Mouse (Mus musculus): ENCODE measurements at regions not wholly inside any gene's neighbourhood (a gene's known extent, or its start where the extent isn't known, plus 50 kb on each side); places are given as distances from the start of the nearest gene placed in this dataset.

DNA sequence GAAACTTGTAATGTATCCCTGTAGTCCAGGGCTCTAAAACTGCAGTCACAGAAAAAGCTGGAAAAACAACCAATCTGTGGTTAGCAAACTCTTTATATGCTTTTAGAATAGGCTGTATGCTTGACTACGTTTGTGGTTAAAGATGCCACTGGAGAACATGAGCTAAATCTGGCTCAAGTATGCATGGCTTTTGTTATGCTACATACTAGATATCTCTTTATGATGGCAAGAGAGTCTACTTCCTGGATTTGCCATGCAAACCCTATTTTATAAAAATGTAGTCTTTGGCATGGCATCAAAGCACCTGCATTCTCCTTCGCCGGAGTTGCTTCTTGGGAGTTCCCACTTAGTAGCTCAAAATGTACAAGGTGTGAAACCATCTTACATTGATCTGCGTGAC, 462.2 kb downstream of the Dmrt2 start:
- no peak overlapping the region for H3K9ac ChIP-seq (ENCODE audit: low read depth, low read length)
- TF ChIP-seq CTCF (IDR thresholded peaks at IDR 0.05; ENCODE audit: low read depth) = no peak
- WGBS = 80% methylated on average over 4 of the region's 4 CpGs
- H3K4me1 ChIP-seq (replicated peaks; ENCODE audit: insufficient read depth, low read length) = no peaks in the 10 kb centered on the region
- no peak overlapping the region for H3K4me3 ChIP-seq (replicated peaks; ENCODE audit: low read depth, low read length)
- ATAC-seq (replicated peaks; ENCODE audit: low FRiP score, low read depth) = no peak
- H3K36me3 ChIP-seq (ENCODE audit: insufficient read depth, low read length) = no peaks in the 10 kb centered on the region
- no peaks in the 10 kb centered on the region for H3K27me3 ChIP-seq (ENCODE audit: insufficient read depth, low read length)
- no peak overlapping the region for H3K27ac ChIP-seq
- no peaks in the 10 kb centered on the region for H3K9me3 ChIP-seq (replicated peaks; ENCODE audit: low read length)
- H3K4me2 ChIP-seq (ENCODE audit: low read length) = no peak overlapping the region
- DNase-seq (ENCODE audit: low spot score) = no peak

DNA sequence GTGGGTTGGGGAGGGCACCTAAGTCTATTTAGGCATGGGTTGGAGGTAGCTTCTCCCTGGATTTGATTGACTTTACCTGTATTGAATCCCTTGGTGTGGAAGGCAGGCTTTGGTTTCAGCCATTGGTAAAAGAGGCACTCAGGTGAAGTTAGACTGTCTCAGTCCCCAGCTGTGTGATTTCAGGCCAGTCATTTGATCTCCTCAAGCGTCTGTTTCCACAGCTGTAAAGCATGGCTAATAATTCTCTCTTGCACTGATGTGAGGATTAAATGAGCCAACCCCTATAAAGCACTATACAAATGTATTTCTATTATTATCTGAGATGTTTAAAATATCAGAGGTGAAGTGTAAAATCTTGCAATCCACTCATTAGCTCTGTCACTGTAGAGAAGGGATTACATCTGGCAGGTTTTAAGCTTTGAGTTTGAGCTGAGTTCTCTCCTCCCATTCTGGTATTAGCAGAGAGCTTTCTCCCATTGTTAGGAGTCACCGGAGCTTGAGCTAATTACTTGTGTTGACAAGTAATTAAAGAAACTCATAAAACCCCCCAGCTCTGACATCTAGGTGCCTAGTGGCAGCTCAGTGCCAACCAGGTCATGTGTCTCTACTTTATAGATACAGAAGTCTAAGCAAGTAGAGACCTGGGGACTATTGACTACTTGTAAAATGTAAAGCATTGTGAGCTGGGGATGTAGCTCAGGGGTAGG, 463.3 kb downstream of the Dmrt2 start:
- DNase-seq (ENCODE audit: low spot score) = peak; percentile 56
- Histone ChIP-seq H3K27me3 (ENCODE audit: insufficient read depth, low read length) (no peaks in the 10 kb centered on the region), H3K9ac (ENCODE audit: low read depth, low read length) (no peak overlapping the region), H3K4me3 (replicated peaks; ENCODE audit: low read depth, low read length) (no peak overlapping the region), H3K4me2 (ENCODE audit: low read length) (no peak overlapping the region), H3K4me1 (replicated peaks; ENCODE audit: insufficient read depth, low read length) (no peaks in the 10 kb centered on the region), H3K27ac (no peak overlapping the region), H3K9me3 (replicated peaks; ENCODE audit: low read length) (no peaks in the 10 kb centered on the region), H3K36me3 (ENCODE audit: insufficient read depth, low read length) (no peaks in the 10 kb centered on the region)
- ATAC-seq (replicated peaks; ENCODE audit: low FRiP score, low read depth) = no peak; the same call in 1 of the 2 replicates
- 4% methylated on average over 2 of the region's 2 CpGs for WGBS
- TF ChIP-seq CTCF (IDR thresholded peaks at IDR 0.05; ENCODE audit: low read depth) = no peak

GRCm38 (mm10) chr19:26140647-26141046, 464.2 kb upstream of the Smarca2 start:
- Histone ChIP-seq H3K9me3 (replicated peaks; ENCODE audit: low read length) (no peaks in the 10 kb centered on the region), H3K27me3 (ENCODE audit: insufficient read depth, low read length) (no peaks in the 10 kb centered on the region), H3K4me3 (replicated peaks; ENCODE audit: low read depth, low read length) (no peak overlapping the region), H3K36me3 (ENCODE audit: insufficient read depth, low read length) (no peaks in the 10 kb centered on the region), H3K9ac (ENCODE audit: low read depth, low read length) (no peak overlapping the region), H3K4me2 (ENCODE audit: low read length) (no peak overlapping the region), H3K4me1 (replicated peaks; ENCODE audit: insufficient read depth, low read length) (no peaks in the 10 kb centered on the region), H3K27ac (no peak overlapping the region)
- no peak for TF ChIP-seq CTCF (IDR thresholded peaks at IDR 0.05; ENCODE audit: low read depth)
- no peak for DNase-seq (ENCODE audit: low spot score)
- ATAC-seq (replicated peaks; ENCODE audit: low FRiP score, low read depth) = no peak
- WGBS = 57% methylated on average over 2 of the region's 2 CpGs

DNA sequence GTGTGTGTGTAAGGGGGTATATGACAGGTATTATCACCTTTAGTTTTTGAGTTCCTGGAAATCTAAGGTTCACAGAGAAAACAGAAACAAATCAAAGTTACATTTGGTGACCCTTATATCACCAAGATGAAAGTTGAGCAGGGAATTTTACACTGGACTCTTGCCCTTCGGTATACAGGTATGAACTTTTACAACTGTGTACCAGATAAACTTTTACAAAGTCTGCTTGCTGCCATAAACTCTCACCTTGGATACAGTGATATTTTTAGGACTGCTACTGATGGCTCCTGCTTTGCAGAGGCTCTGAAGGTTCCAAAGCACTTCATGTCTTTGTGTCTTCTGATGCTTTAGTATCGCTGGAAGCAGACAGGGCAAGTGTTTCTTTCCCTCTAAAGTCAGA, 461.3 kb upstream of the Smarca2 start:
- no peak overlapping the region for H3K4me3 ChIP-seq (replicated peaks; ENCODE audit: low read depth, low read length)
- H3K27ac ChIP-seq = no peak overlapping the region
- DNase-seq (ENCODE audit: low spot score) (no peak), ATAC-seq (replicated peaks; ENCODE audit: low FRiP score, low read depth) (no peak)
- TF ChIP-seq CTCF (IDR thresholded peaks at IDR 0.05; ENCODE audit: low read depth) = no peak
- WGBS = 84% methylated on average over 2 of the region's 2 CpGs
- H3K9ac ChIP-seq (ENCODE audit: low read depth, low read length) = no peak overlapping the region
- H3K27me3 ChIP-seq (ENCODE audit: insufficient read depth, low read length) = no peaks in the 10 kb centered on the region
- H3K4me2 ChIP-seq (ENCODE audit: low read length) = no peak overlapping the region
- no peaks in the 10 kb centered on the region for H3K4me1 ChIP-seq (replicated peaks; ENCODE audit: insufficient read depth, low read length)
- no peaks in the 10 kb centered on the region for H3K36me3 ChIP-seq (ENCODE audit: insufficient read depth, low read length)
- no peaks in the 10 kb centered on the region for H3K9me3 ChIP-seq (replicated peaks; ENCODE audit: low read length)

DNA sequence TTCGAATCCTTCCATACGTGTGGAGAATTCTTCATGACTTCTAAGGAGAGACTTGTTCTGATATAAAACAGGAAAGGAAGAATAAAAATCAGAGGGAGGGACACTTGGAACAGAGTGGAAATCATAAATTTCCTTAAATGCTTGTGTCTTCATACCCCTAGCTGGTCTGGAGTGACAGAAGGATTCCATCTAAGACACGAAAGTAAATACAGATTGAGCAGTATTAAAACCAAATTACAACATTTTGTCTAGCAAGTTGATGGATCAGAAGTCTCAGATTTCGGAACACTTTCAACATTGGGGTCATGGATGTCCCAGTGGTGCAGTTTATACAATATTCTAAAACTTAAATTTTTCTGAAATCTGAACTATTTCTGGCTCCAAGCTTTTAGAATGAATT, 453.6 kb upstream of the Smarca2 start:
- DNase-seq (ENCODE audit: low spot score) = peak; percentile 23
- Histone ChIP-seq H3K4me2 (ENCODE audit: low read length) (no peak overlapping the region), H3K4me1 (replicated peaks; ENCODE audit: insufficient read depth, low read length) (no peaks in the 10 kb centered on the region), H3K27ac (no peak overlapping the region), H3K9ac (ENCODE audit: low read depth, low read length) (no peak overlapping the region), H3K9me3 (replicated peaks; ENCODE audit: low read length) (no peaks in the 10 kb centered on the region), H3K36me3 (ENCODE audit: insufficient read depth, low read length) (no peaks in the 10 kb centered on the region), H3K27me3 (ENCODE audit: insufficient read depth, low read length) (no peaks in the 10 kb centered on the region), H3K4me3 (replicated peaks; ENCODE audit: low read depth, low read length) (no peak overlapping the region)
- TF ChIP-seq CTCF (IDR thresholded peaks at IDR 0.05; ENCODE audit: low read depth) = no peak
- no peak for ATAC-seq (replicated peaks; ENCODE audit: low FRiP score, low read depth)
- WGBS = 48% methylated on average over 4 of the region's 4 CpGs

GRCm38 (mm10) chr19:26164993-26165392, 439.9 kb upstream of the Smarca2 start:
- H3K36me3 ChIP-seq (ENCODE audit: insufficient read depth, low read length) = no peaks in the 10 kb centered on the region
- TF ChIP-seq CTCF (IDR thresholded peaks at IDR 0.05; ENCODE audit: low read depth) = no peak
- H3K9ac ChIP-seq (ENCODE audit: low read depth, low read length) = no peak overlapping the region
- ATAC-seq (replicated peaks; ENCODE audit: low FRiP score, low read depth) = no peak
- H3K4me3 ChIP-seq (replicated peaks; ENCODE audit: low read depth, low read length) = no peak overlapping the region
- no peaks in the 10 kb centered on the region for H3K9me3 ChIP-seq (replicated peaks; ENCODE audit: low read length)
- H3K27me3 ChIP-seq (ENCODE audit: insufficient read depth, low read length) = no peaks in the 10 kb centered on the region
- peak; percentile 2 for DNase-seq (ENCODE audit: low spot score)
- WGBS = 41% methylated on average over 13 of the region's 13 CpGs
- H3K4me2 ChIP-seq (ENCODE audit: low read length) = no peak overlapping the region
- no peak overlapping the region for H3K27ac ChIP-seq
- no peaks in the 10 kb centered on the region for H3K4me1 ChIP-seq (replicated peaks; ENCODE audit: insufficient read depth, low read length)

DNA sequence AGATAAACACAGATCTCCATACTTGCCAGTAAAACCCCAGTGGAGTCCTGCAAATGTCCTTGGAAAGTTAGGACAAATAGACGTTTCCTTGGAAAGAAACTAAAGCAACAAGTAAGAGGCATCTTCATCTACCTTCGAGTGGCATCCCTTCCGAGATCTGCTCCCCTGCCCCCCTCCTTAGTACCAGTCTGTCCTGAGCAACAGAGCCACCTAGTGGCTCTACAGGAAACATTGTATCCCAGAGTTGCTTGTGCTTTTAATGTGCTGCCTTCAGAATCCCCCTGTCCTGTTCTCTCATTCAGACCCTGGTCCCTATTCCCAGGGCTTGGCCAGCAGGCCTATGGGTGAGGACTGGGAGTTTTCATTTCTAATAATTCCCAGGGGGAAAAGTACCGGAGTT, 423.1 kb upstream of the Smarca2 start:
- Histone ChIP-seq H3K36me3 (ENCODE audit: insufficient read depth, low read length) (no peaks in the 10 kb centered on the region), H3K4me3 (replicated peaks; ENCODE audit: low read depth, low read length) (no peak overlapping the region), H3K4me1 (replicated peaks; ENCODE audit: insufficient read depth, low read length) (no peaks in the 10 kb centered on the region), H3K4me2 (ENCODE audit: low read length) (no peak overlapping the region), H3K27ac (no peak overlapping the region), H3K27me3 (ENCODE audit: insufficient read depth, low read length) (no peaks in the 10 kb centered on the region), H3K9ac (ENCODE audit: low read depth, low read length) (no peak overlapping the region), H3K9me3 (replicated peaks; ENCODE audit: low read length) (no peaks in the 10 kb centered on the region)
- peak; percentile 77 for DNase-seq (ENCODE audit: low spot score)
- peak; percentile 72 for TF ChIP-seq CTCF (IDR thresholded peaks at IDR 0.05; ENCODE audit: low read depth)
- no peak for ATAC-seq (replicated peaks; ENCODE audit: low FRiP score, low read depth)
- 25% methylated on average over 4 of the region's 4 CpGs for WGBS

Data from kidney, postnatal 0 days (tissue).